Mouse (Mus musculus): ENCODE data around the gene Pnp.
"Not testable (repeated sequence)": the region's sequence is repeated elsewhere in the genome, so short reads cannot be mapped to it uniquely, and the experiment has no call there.

The Pnp gene

GRCm38 (mm10) chr14:50930754-50931492 is at the start of gene Pnp, which contains the start of gene Pip4p1:
Gene Pnp, plus strand, starts transcription at chr14:50931082.
Gene Pip4p1, minus strand, starts transcription at chr14:50930856.
- DNase-seq: peak; percentile 99 to 100

- no peak for DNase-seq
These were observed 39.3 kb upstream of the Pnp start for GRCm38 (mm10) chr14:50891621-50892020.

GRCm38 (mm10) chr14:50892091-50892490 is 38.8 kb upstream of the Pnp start:
- no peak for DNase-seq

- DNase-seq: peak in 1 of 2 experiments; percentile 18
These were observed 38.1 kb upstream of the Pnp start for GRCm38 (mm10) chr14:50892541-50893459.

- no peak for DNase-seq
These were observed 35.5 kb upstream of the Pnp start for GRCm38 (mm10) chr14:50895407-50895806.

- DNase-seq: peak; percentile 57 to 59
These were observed 34.7 kb upstream of the Pnp start for GRCm38 (mm10) chr14:50895985-50896746.

- no peak for DNase-seq
These were observed 34.0 kb upstream of the Pnp start for GRCm38 (mm10) chr14:50896747-50897373.

GRCm38 (mm10) chr14:50897374-50897765 is 33.5 kb upstream of the Pnp start, which contains the start of gene Klhl33:
Gene Klhl33, minus strand, starts transcription at chr14:50897507.
- no peak for DNase-seq

- not testable (repeated sequence) for DNase-seq
These were observed 32.9 kb upstream of the Pnp start for GRCm38 (mm10) chr14:50897992-50898391.

GRCm38 (mm10) chr14:50903973-50904827 is 26.7 kb upstream of the Pnp start:
- peak; percentile 40 to 63 for DNase-seq

GRCm38 (mm10) chr14:50904828-50905129 is 26.1 kb upstream of the Pnp start:
- no peak for DNase-seq

GRCm38 (mm10) chr14:50905327-50905726 is 25.6 kb upstream of the Pnp start:
- DNase-seq: not testable (repeated sequence)

GRCm38 (mm10) chr14:50908126-50908525 is 22.8 kb upstream of the Pnp start:
- DNase-seq: no peak

GRCm38 (mm10) chr14:50911356-50911755 is 19.5 kb upstream of the Pnp start:
- no peak for DNase-seq

- DNase-seq: not testable (repeated sequence)
These were observed 7.4 kb upstream of the Pnp start for GRCm38 (mm10) chr14:50923437-50923836.

- DNase-seq: peak; percentile 98
These were observed 6.4 kb upstream of the Pnp start, which contains the start of the genes Osgep and Apex1 for GRCm38 (mm10) chr14:50924281-50925064. Gene Osgep, minus strand, starts transcription at chr14:50924893. Gene Apex1, plus strand, starts transcription at chr14:50924968.

GRCm38 (mm10) chr14:50925111-50925920 is 5.6 kb upstream of the Pnp start:
- DNase-seq: no peak

- DNase-seq: no peak
These were observed 3.5 kb upstream of the Pnp start for GRCm38 (mm10) chr14:50927366-50927765.

GRCm38 (mm10) chr14:50929951-50930350 is 931 bp upstream of the Pnp start:
- DNase-seq: no peak

GRCm38 (mm10) chr14:50930377-50930753 is 517 bp upstream of the Pnp start:
- DNase-seq: peak; percentile 75 to 92

All from kidney, postnatal 25 days (tissue).